ENCODE assay signal across 8 mouse cellular contexts in genomic region chr17:56256239-56256881, GRCm38 (mm10). TPM values are rescaled to one million over a fixed set of nuclear protein-coding genes. Genes with fewer than 3 reads are reported as not detected.
DNase-seq lines count a peak whose midpoint lies in the region; ATAC-seq and TF ChIP-seq lines count a peak whose summit lies in the region.

Fem1a (plus strand) TSS chr17:56256810.

- H3K27me3 ChIP-seq in Patski: no peaks in the 10 kb centered on the region
- H3K27me3 ChIP-seq in hindbrain, embryonic 13.5 days: 0 out of 2 replicates have a peak, but pooled peaks cover 2% of the 10 kb centered on the region

- POLR2A ChIA-PET in Patski (lab: Charles Lee): interaction anchor here (0.6 to 1.7 kb wide), 4 partner anchors 32 to 60 kb away, joined by 3 to 4 read pairs (median 4); no protein-coding TSS in a partner anchor

- TF ChIP-seq CTCF in Patski (IDR thresholded peaks at IDR 0.05): no peak

- CTCF ChIA-PET in Patski (lab: Charles Lee): interaction anchor here (0.8 to 3.1 kb wide), 20 partner anchors 8 to 130 kb away, joined by 3 to 24 read pairs (median 5); partner anchors contain the start of genes Dpp9 and Ticam1

- peak within 1 kb of the TSS; percentile 99 for H3K4me2 ChIP-seq in hindbrain, embryonic 13.5 days

- H3K9ac ChIP-seq in hindbrain, embryonic 13.5 days: peak within 1 kb of the TSS; percentile 80

- peak within 1 kb of the TSS; percentile 94 for H3K27ac ChIP-seq in hindbrain, embryonic 13.5 days

- WGBS in hindbrain, embryonic 13.5 days: under 1% methylated on average over 28 of the region's 28 CpGs

- H3K36me3 ChIP-seq in hindbrain, embryonic 13.5 days: peaks cover 33% of the 10 kb centered on the region

- peak; percentile 54 for ATAC-seq in Patski
- peak; percentile 92 for ATAC-seq in hindbrain, embryonic 13.5 days (ENCODE audit: low FRiP score)

- in situ Hi-C loops in Patski (cut with MboI; ENCODE audit: low pct_unique_long_range_greater_than_20kb): loop anchor here (10.0 kb wide), 1 partner anchor 52 kb away; no protein-coding TSS in a partner anchor

- H3K9me3 ChIP-seq in hindbrain, embryonic 13.5 days: no peaks in the 10 kb centered on the region

- peak; percentile 96 for DNase-seq in Patski (ENCODE audit: low read depth, low spot score)
- peak; percentile 91 to 94 for DNase-seq in cerebellum, postnatal 14 days
- DNase-seq in frontal cortex, postnatal 14 days (ENCODE audit: low spot score in 2 of 2): peak; percentile 91 to 96
- peak; percentile 72 to 81 for DNase-seq in layer of hippocampus, postnatal 25 days (ENCODE audit: extremely low spot score in 1 of 2, low spot score in 1 of 2)
- DNase-seq in lung, postnatal 25 days (ENCODE audit: low spot score): peak; percentile 99
- peak; percentile 99 for DNase-seq in retina, embryonic 14.5 days (ENCODE audit: low spot score)
- DNase-seq in thymus, postnatal 4 days: peak; percentile 87

- H3K4me3 ChIP-seq in hindbrain, embryonic 13.5 days: peak within 1 kb of the TSS; percentile 69

- H3K4me1 ChIP-seq in hindbrain, embryonic 13.5 days (replicated peaks): peaks cover 54% of the 10 kb centered on the region

RNA-seq across cellular contexts. Expression of gene Fem1a, which starts in this region (rescaled TPM):
- polyA plus RNA-seq in Patski (2021): 17.2 TPM
- 18.9 and 20.1 TPM in 2 replicates for polyA plus RNA-seq in hindbrain, embryonic 13.5 days (2015; fragmentation: Nextera tagmentation; extraction: Ambion mirVana)
- total RNA-seq in layer of hippocampus, postnatal 25 days (2021): 10 to 100 TPM; 36.1 to 37.0 TPM

Comparison
In these comparisons a context has a peak if more than half of its experiments do, and no peak if none do; other contexts are left out.
1. Peak in every context shown above with its lines: DNase-seq, ATAC-seq, H3K4me3 ChIP-seq and H3K27ac ChIP-seq.